Mouse (Mus musculus) spleen, adult 2 months (tissue): ENCODE data around the gene Klk1b4. TPM values are rescaled to one million over a fixed set of nuclear protein-coding genes. Genes with fewer than 3 reads are reported as not detected.
"Not testable (repeated sequence)": the region's sequence is repeated elsewhere in the genome, so short reads cannot be mapped to it uniquely, and the experiment has no call there.

Experiments
- DNase-seq, 2 experiments: peaks; one replicate each; pipeline versions ENCODE4 v3.0.0 to v3.0.0-alpha.2; 2012 to 2021; ENCODE audit warnings: low spot score in 2 of 2, low read depth in 1 of 2
- H3K27ac ChIP-seq: fragments of 200-500 bp; 2 replicates; pipeline ENCODE4 v1.5.1; 2012; ENCODE audit warnings: low read length, inconsistent platforms; ENCODE audit not compliant: insufficient read depth
- H3K27me3 ChIP-seq: fragments of 200-500 bp; 2 replicates; pipeline ENCODE4 v1.6.1; 2012; ENCODE audit warnings: mild to moderate bottlenecking, moderate library complexity, low read length, inconsistent platforms; ENCODE audit not compliant: control insufficient read depth, insufficient read depth
- H3K36me3 ChIP-seq: fragments of 200-500 bp; 2 replicates; pipeline ENCODE4 v1.6.1; 2012; ENCODE audit warnings: mild to moderate bottlenecking, low read length, inconsistent platforms; ENCODE audit not compliant: control insufficient read depth, insufficient read depth
- H3K4me1 ChIP-seq: fragments of 200-500 bp; 2 replicates; pipeline ENCODE4 v1.6.1; 2011; ENCODE audit warnings: inconsistent platforms; ENCODE audit not compliant: control insufficient read depth, insufficient read depth, insufficient read length
- H3K4me3 ChIP-seq: fragments of 200-500 bp; 2 replicates; pipeline ENCODE4 v1.5.1; 2011; ENCODE audit warnings: mild to moderate bottlenecking, inconsistent platforms; ENCODE audit not compliant: insufficient read depth, insufficient read length; ENCODE audit errors: extremely low read depth
- CTCF ChIP-seq: fragments of 200-500 bp; IDR thresholded peaks from 2 replicates; pipeline ENCODE4 v1.5.1; 2011; ENCODE audit warnings: mild to moderate bottlenecking, inconsistent platforms; ENCODE audit not compliant: insufficient read depth, insufficient read length, insufficient replicate concordance; ENCODE audit errors: extremely low read depth
- POLR2A ChIP-seq: fragments of 200-500 bp; IDR thresholded peaks from 2 replicates; pipeline ENCODE4 v1.6.1; 2011; ENCODE audit warnings: low read depth, low read length, inconsistent platforms
- whole genome bisulfite sequencing: fragments of 180-500 bp; shearing (Covaris S2); methylation state at CpG from one replicate; pipeline ENCODE4 v1.1.7; 2018; 5-methylcytosine and 5-hydroxymethylcytosine counted together
- polyA plus RNA-seq: library from polyadenylated mRNA; depleted of rRNA; stranded (reverse); fragments of >200 nt; gene quantifications from 2 replicates; pipeline ENCODE4 v1.2.3, GENCODE M21; 2012; rRNA removed

Klk1b4 gene
- polyA plus RNA-seq = 3.0 and 6.3 TPM in 2 replicates

GRCm38 (mm10) chr7:44207135-44207534 lies at the start of gene Klk1b4:
Gene Klk1b4, plus strand, starts transcription at chr7:44207435.
- H3K27ac ChIP-seq, H3K36me3 ChIP-seq, H3K27me3 ChIP-seq, H3K4me3 ChIP-seq, DNase-seq, H3K4me1 ChIP-seq: not testable (repeated sequence)
- WGBS = 37% methylated on average over 3 of the region's 3 CpGs

DNA sequence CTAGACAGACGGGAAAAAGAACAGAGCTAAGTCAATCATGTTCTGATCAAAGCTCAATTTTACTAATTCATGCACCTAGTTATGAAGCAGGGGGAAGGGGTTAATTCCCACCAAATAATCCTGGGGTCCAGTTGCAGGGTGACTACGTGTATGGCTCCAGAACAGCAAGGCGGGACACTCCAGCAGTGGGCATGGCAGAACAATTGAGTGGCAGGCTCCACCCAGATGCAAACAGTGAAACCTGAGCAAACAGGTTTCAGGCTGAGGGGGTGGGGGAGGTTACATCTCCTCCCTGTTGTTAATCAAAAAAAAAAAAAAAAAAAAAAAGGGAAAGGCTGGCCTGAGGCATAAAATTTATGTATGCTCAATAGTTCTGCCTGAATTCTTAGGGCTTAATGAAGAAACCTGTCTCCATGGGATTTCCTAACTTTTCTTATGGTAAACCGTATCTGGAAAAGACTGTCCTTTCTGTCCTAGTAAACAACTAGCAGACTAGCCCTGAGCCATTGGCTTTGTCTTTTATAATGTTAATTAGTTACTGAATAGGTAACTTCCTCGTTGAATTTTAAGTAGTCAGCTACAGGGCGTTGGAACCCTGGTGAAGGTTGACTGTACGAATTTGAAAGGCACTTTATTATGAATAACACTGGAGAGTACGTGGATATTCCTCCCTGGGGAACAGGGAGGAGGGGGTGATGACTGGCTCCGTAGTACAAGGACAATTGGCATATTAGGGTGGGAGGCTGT lies 27.8 kb upstream of the Klk1b4 start:
- Histone ChIP-seq H3K27ac (no peak overlapping the region), H3K27me3 (no peaks in the 10 kb centered on the region), H3K4me1 (no peaks in the 10 kb centered on the region), H3K36me3 (no peaks in the 10 kb centered on the region), H3K4me3 (no peak overlapping the region)
- DNase-seq = no peak
- no peak for TF ChIP-seq POLR2A
- no peak for TF ChIP-seq CTCF
- WGBS = 81% methylated on average over 9 of the region's 9 CpGs

GRCm38 (mm10) chr7:44186516-44186915 lies 20.7 kb upstream of the Klk1b4 start:
- not testable (repeated sequence) for H3K4me3 ChIP-seq, H3K27ac ChIP-seq, H3K27me3 ChIP-seq, H3K4me1 ChIP-seq, H3K36me3 ChIP-seq, DNase-seq
- WGBS = 70% methylated on average over 8 of the region's 8 CpGs

DNA sequence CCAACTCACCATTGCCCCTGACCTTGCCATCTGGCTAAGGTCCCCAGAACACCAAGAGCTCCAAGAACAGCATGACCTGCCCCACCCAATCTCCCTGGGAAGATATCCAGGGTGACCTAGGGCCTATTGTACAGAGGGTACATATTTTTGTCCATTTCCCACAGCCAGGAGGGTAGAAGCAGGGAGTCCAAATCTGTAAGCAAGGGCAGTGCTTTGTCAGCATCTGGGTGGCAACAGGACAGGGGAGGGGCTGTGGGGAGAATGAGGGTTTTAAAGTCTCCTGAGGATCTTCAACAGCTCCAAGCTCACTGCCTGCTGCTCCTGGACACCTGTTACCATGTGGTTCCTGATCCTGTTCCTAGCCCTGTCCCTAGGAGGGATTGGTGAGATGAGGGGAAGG lies 19.3 kb upstream of the Klk1b4 start, which contains the start of gene Klk1b24:
Klk1b24 (plus strand) TSS at position 301 of the 400 bp plus-strand sequence.
- not testable (repeated sequence) for H3K27ac ChIP-seq, H3K4me1 ChIP-seq, H3K4me3 ChIP-seq, H3K36me3 ChIP-seq, DNase-seq, H3K27me3 ChIP-seq

DNA sequence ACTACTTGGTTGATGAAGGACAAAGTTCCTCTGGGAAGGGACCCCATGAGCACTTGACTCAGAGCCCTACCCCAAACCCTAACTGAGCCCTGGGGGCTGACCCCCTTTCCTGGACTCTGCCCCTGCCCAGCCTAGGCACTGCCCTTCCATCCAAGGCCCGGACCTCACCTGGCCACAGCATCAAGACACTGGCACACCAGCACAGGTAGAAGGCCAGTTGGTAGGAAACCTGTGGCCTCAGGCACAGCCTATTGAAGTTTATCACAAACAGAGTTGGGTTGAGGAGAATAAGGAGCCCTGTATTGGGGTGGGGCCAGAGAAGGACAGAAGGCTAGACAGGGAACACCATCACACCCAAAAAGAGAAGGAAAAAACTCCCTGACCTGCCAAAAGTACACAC lies 13.8 kb upstream of the Klk1b4 start:
- DNase-seq, H3K27ac ChIP-seq, H3K4me3 ChIP-seq, H3K36me3 ChIP-seq, H3K4me1 ChIP-seq, H3K27me3 ChIP-seq: not testable (repeated sequence)
- WGBS = 77% methylated on average over 1 of the region's 1 CpGs

DNA sequence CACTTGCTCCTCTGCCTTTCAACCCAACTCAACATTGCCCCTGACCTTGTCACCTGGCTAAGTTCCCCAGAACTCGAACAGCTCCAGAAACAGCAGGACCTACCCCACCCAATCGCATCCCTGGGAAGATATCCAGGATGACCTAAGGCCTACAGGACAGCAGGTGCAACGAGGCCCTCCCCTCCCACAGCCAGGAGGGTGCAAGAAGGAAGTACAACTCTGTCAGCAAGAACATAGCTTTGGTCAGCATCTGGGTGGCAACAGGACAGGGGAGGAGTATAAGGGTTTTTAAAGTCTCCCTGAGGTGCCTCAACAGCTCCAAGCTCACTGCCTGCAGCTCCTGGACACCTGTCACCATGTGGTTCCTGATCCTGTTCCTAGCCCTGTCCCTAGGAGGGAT lies 9.3 kb upstream of the Klk1b4 start, which contains the start of gene Klk1b3:
Klk1b3 (plus strand) TSS at position 301 of the 400 bp plus-strand sequence.
- no peak for DNase-seq
- WGBS = 53% methylated on average over 3 of the region's 3 CpGs
- Histone ChIP-seq H3K27ac (no peak within 1 kb of the TSS), H3K36me3 (no peaks in the 10 kb centered on the region), H3K4me3 (no peak within 1 kb of the TSS), H3K4me1 (no peaks in the 10 kb centered on the region), H3K27me3 (no peaks in the 10 kb centered on the region)
- no peak for TF ChIP-seq CTCF

- Histone ChIP-seq H3K4me3 (no peak overlapping the region), H3K36me3 (no peaks in the 10 kb centered on the region), H3K27ac (no peak overlapping the region), H3K4me1 (no peaks in the 10 kb centered on the region; the same call in 1 of the 2 replicates), H3K27me3 (no peaks in the 10 kb centered on the region)
- TF ChIP-seq POLR2A (no peak), CTCF (no peak)
- 85% methylated on average over 3 of the region's 3 CpGs for WGBS
- DNase-seq = no peak
Measured at GRCm38 (mm10) chr7:44208307-44208706, 1.1 kb downstream of the Klk1b4 start.
